Mouse (Mus musculus) E14TG2a.4 (cell line): ENCODE measurements around the gene Prdm1.

Experiments
- CTCF ChIP-seq: conservative IDR thresholded peaks from 2 replicates; pipeline ENCODE4 v1.5.1; 2014; ENCODE audit warnings: low read length
- NANOG ChIP-seq: IDR thresholded peaks from 2 replicates; pipeline ENCODE4 v1.6.1; 2014; ENCODE audit warnings: borderline replicate concordance, low read length, mixed read lengths
- POU5F1 ChIP-seq: IDR thresholded peaks from 2 replicates; pipeline ENCODE4 v1.6.1; 2014; ENCODE audit warnings: low read length, borderline replicate concordance

DNA sequence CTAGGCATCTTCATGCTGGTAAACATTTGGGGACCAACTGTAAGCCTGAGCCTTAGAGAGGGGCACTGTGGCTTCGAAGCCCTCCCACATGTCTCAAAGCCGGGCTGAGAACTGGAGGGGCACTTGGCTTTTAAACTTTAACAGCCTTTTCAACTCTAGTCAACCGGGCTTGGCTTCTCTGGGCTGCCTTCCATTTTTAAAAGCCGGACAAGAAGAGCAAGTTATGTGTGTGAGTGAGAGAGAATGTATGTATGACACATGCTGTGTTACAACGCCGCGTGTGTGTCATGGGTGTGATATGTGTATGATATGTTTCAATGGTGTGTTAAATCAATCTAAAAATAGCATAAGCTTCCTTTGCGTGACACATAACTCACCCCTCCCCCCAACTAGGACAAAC is 66.0 kb downstream of the Prdm1 start:
- TF ChIP-seq CTCF, result no peak
- TF ChIP-seq POU5F1, result no peak
- no peak for TF ChIP-seq NANOG
